Mouse (Mus musculus): ENCODE results near the gene Prox2. TPM values are rescaled to one million over a fixed set of nuclear protein-coding genes. Genes with fewer than 3 reads are reported as not detected.

The Prox2 gene
- total RNA-seq (2023): 3.0 to 6.4 TPM (median 4.7 TPM) in 4 replicates

GRCm38 (mm10) chr12:85110698-85111592, at the start of gene Prox2, which contains the start of gene Dlst:
Prox2 (minus strand) TSS chr12:85110759.
Dlst (plus strand) TSS chr12:85110833.

GRCm38 (mm10) chr12:85151002-85151774, 40.6 kb upstream of the Prox2 start, which contains the start of gene Rps6kl1:
Rps6kl1 (minus strand) TSS chr12:85151264.

Other genes with a start within 250 kb of the Prox2 start
- not detected in 4 replicates for gene Ltbp2, start 234.2 kb downstream of the Prox2 start, total RNA-seq (2023)
- 83.7 to 98.8 TPM (median 94.4 TPM) in 4 replicates for gene Fcf1, start 139.9 kb downstream of the Prox2 start, total RNA-seq (2023)
- gene Arel1, start 139.9 kb downstream of the Prox2 start, total RNA-seq (2023): 48.2 to 57.0 TPM (median 52.9 TPM) in 4 replicates
- gene Ylpm1, start 114.4 kb downstream of the Prox2 start, total RNA-seq (2023): 88.3 to 93.3 TPM (median 91.2 TPM) in 4 replicates
- gene Dlst, start 74 bp upstream of the Prox2 start, total RNA-seq (2023): 229 to 251 TPM (median 243 TPM) in 4 replicates
- gene Rps6kl1, start 40.5 kb upstream of the Prox2 start, total RNA-seq (2023): 1.4 to 2.8 TPM (median 1.8 TPM) in 4 replicates
- 0.34 to 1.6 TPM in 2 of 4 replicates, not detected in the others for gene Pgf, start 67.0 kb upstream of the Prox2 start, total RNA-seq (2023)
- gene Eif2b2, start 108.7 kb upstream of the Prox2 start, total RNA-seq (2023): 90.5 to 126 TPM (median 107 TPM) in 4 replicates
- gene Mlh3, start 159.8 kb upstream of the Prox2 start, total RNA-seq (2023): 15.7 to 16.5 TPM (median 16.1 TPM) in 4 replicates
- 16.5 to 20.9 TPM (median 19.6 TPM) in 4 replicates for gene Acyp1, start 177.7 kb upstream of the Prox2 start, total RNA-seq (2023)
- 0.16 to 0.20 TPM in 2 of 4 replicates, not detected in the others for gene Zc2hc1c, start 177.8 kb upstream of the Prox2 start, total RNA-seq (2023)
- gene Nek9, start 228.6 kb upstream of the Prox2 start, total RNA-seq (2023): 64.5 to 67.5 TPM (median 65.8 TPM) in 4 replicates

Data from B cell, adult 62 days (primary cell).